Mouse (Mus musculus): ENCODE measurements around the gene Brpf3. TPM values are rescaled to one million over a fixed set of nuclear protein-coding genes. Genes with fewer than 3 reads are reported as not detected.

Brpf3 gene
- polyA plus RNA-seq, 1 experiment from 2014 or later, result 6.0 TPM

- no peaks in the 10 kb centered on the region for H3K27me3 ChIP-seq (replicated peaks; ENCODE audit: insufficient read depth, low read length)
- no peak overlapping the region for H3K27ac ChIP-seq (ENCODE audit: low read length)
- H3K36me3 ChIP-seq (ENCODE audit: insufficient read depth, low read length), result no peaks in the 10 kb centered on the region
- no peaks in the 10 kb centered on the region for H3K4me1 ChIP-seq (ENCODE audit: insufficient read depth, low read depth, low read length)
- TF ChIP-seq EP300 (IDR thresholded peaks at IDR 0.05) (no peak), CTCF (IDR thresholded peaks at IDR 0.05) (no peak)
- H3K4me3 ChIP-seq (ENCODE audit: low read depth, low read length), result no peak overlapping the region
- no peak overlapping the region for H3K9ac ChIP-seq (replicated peaks; ENCODE audit: low read depth)
- no peak for ATAC-seq
- no peaks in the 10 kb centered on the region for H3K9me3 ChIP-seq (ENCODE audit: low read length)
- 62% methylated on average over 7 of the region's 7 CpGs for WGBS
- H3K4me2 ChIP-seq (replicated peaks; ENCODE audit: low read depth, low read length), result no peak overlapping the region
- DNase-seq (ENCODE audit: low spot score), result no peak
These were observed 63.0 kb downstream of the Brpf3 start for GRCm38 (mm10) chr17:28863926-28864325.

GRCm38 (mm10) chr17:28864464-28864863, 63.6 kb downstream of the Brpf3 start:
- Histone ChIP-seq H3K4me1 (ENCODE audit: insufficient read depth, low read depth, low read length) (no peaks in the 10 kb centered on the region), H3K9ac (replicated peaks; ENCODE audit: low read depth) (no peak overlapping the region), H3K9me3 (ENCODE audit: low read length) (no peaks in the 10 kb centered on the region), H3K4me2 (replicated peaks; ENCODE audit: low read depth, low read length) (no peak overlapping the region), H3K36me3 (ENCODE audit: insufficient read depth, low read length) (no peaks in the 10 kb centered on the region), H3K27ac (ENCODE audit: low read length) (no peak overlapping the region), H3K27me3 (replicated peaks; ENCODE audit: insufficient read depth, low read length) (no peaks in the 10 kb centered on the region), H3K4me3 (ENCODE audit: low read depth, low read length) (no peak overlapping the region)
- TF ChIP-seq EP300 (IDR thresholded peaks at IDR 0.05), result no peak
- no peak for TF ChIP-seq CTCF (IDR thresholded peaks at IDR 0.05)
- WGBS, result 41% methylated on average over 6 of the region's 6 CpGs
- no peak for ATAC-seq
- no peak for DNase-seq (ENCODE audit: low spot score)

- Histone ChIP-seq H3K27me3 (replicated peaks; ENCODE audit: insufficient read depth, low read length) (no peaks in the 10 kb centered on the region), H3K4me3 (ENCODE audit: low read depth, low read length) (no peak overlapping the region), H3K9ac (replicated peaks; ENCODE audit: low read depth) (no peak overlapping the region), H3K9me3 (ENCODE audit: low read length) (no peaks in the 10 kb centered on the region), H3K36me3 (ENCODE audit: insufficient read depth, low read length) (no peaks in the 10 kb centered on the region), H3K27ac (ENCODE audit: low read length) (no peak overlapping the region), H3K4me2 (replicated peaks; ENCODE audit: low read depth, low read length) (no peak overlapping the region), H3K4me1 (ENCODE audit: insufficient read depth, low read depth, low read length) (no peaks in the 10 kb centered on the region)
- no peak for DNase-seq (ENCODE audit: low spot score)
- no peak for TF ChIP-seq CTCF (IDR thresholded peaks at IDR 0.05)
- no peak for TF ChIP-seq EP300 (IDR thresholded peaks at IDR 0.05)
- no peak for ATAC-seq
These were observed 66.0 kb downstream of the Brpf3 start for GRCm38 (mm10) chr17:28866921-28867320.

GRCm38 (mm10) chr17:28867381-28867780, 66.5 kb downstream of the Brpf3 start:
- no peak overlapping the region for H3K9ac ChIP-seq (replicated peaks; ENCODE audit: low read depth)
- DNase-seq (ENCODE audit: low spot score), result no peak
- H3K27ac ChIP-seq (ENCODE audit: low read length), result no peak overlapping the region
- no peaks in the 10 kb centered on the region for H3K27me3 ChIP-seq (replicated peaks; ENCODE audit: insufficient read depth, low read length)
- no peak for TF ChIP-seq CTCF (IDR thresholded peaks at IDR 0.05)
- TF ChIP-seq EP300 (IDR thresholded peaks at IDR 0.05), result no peak
- H3K4me3 ChIP-seq (ENCODE audit: low read depth, low read length), result no peak overlapping the region
- WGBS, result 82% methylated on average over 4 of the region's 4 CpGs
- no peaks in the 10 kb centered on the region for H3K9me3 ChIP-seq (ENCODE audit: low read length)
- ATAC-seq, result no peak
- no peak overlapping the region for H3K4me2 ChIP-seq (replicated peaks; ENCODE audit: low read depth, low read length)
- H3K4me1 ChIP-seq (ENCODE audit: insufficient read depth, low read depth, low read length), result no peaks in the 10 kb centered on the region
- no peaks in the 10 kb centered on the region for H3K36me3 ChIP-seq (ENCODE audit: insufficient read depth, low read length)

- Histone ChIP-seq H3K27ac (ENCODE audit: low read length) (no peak overlapping the region), H3K4me3 (ENCODE audit: low read depth, low read length) (no peak overlapping the region), H3K9me3 (ENCODE audit: low read length) (no peaks in the 10 kb centered on the region), H3K9ac (replicated peaks; ENCODE audit: low read depth) (no peak overlapping the region), H3K36me3 (ENCODE audit: insufficient read depth, low read length) (no peaks in the 10 kb centered on the region), H3K27me3 (replicated peaks; ENCODE audit: insufficient read depth, low read length) (no peaks in the 10 kb centered on the region), H3K4me1 (ENCODE audit: insufficient read depth, low read depth, low read length) (no peaks in the 10 kb centered on the region), H3K4me2 (replicated peaks; ENCODE audit: low read depth, low read length) (no peak overlapping the region)
- WGBS, result 68% methylated on average over 9 of the region's 9 CpGs
- ATAC-seq, result no peak
- no peak for DNase-seq (ENCODE audit: low spot score)
- no peak for TF ChIP-seq EP300 (IDR thresholded peaks at IDR 0.05)
- TF ChIP-seq CTCF (IDR thresholded peaks at IDR 0.05), result no peak
These were observed 68.7 kb downstream of the Brpf3 start for GRCm38 (mm10) chr17:28869412-28870110.

- Histone ChIP-seq H3K4me2 (replicated peaks; ENCODE audit: low read depth, low read length) (no peak overlapping the region), H3K27me3 (replicated peaks; ENCODE audit: insufficient read depth, low read length) (no peaks in the 10 kb centered on the region), H3K27ac (ENCODE audit: low read length) (no peak overlapping the region), H3K4me1 (ENCODE audit: insufficient read depth, low read depth, low read length) (no peaks in the 10 kb centered on the region; the same call in 1 of the 2 replicates), H3K36me3 (ENCODE audit: insufficient read depth, low read length) (no peaks in the 10 kb centered on the region), H3K4me3 (ENCODE audit: low read depth, low read length) (no peak overlapping the region), H3K9me3 (ENCODE audit: low read length) (no peaks in the 10 kb centered on the region), H3K9ac (replicated peaks; ENCODE audit: low read depth) (no peak overlapping the region)
- 71% methylated on average over 5 of the region's 5 CpGs for WGBS
- no peak for ATAC-seq
- no peak for DNase-seq (ENCODE audit: low spot score)
- peak; percentile 11; the same call in 1 of the 2 replicates for TF ChIP-seq CTCF (IDR thresholded peaks at IDR 0.05)
- no peak for TF ChIP-seq EP300 (IDR thresholded peaks at IDR 0.05)
These were observed 69.5 kb downstream of the Brpf3 start for GRCm38 (mm10) chr17:28870435-28870834.
